Mouse (Mus musculus) myocyte (in vitro differentiated cells): ENCODE results near the gene Lat2.

Experiments used
- CEBPB ChIP-seq: IDR thresholded peaks from 2 replicates; pipeline ENCODE4 v1.6.1; 2011; ENCODE audit warnings: mild to moderate bottlenecking, moderate library complexity; ENCODE audit not compliant: poor library complexity, insufficient read depth, severe bottlenecking
- MAX ChIP-seq: IDR thresholded peaks from one replicate; pipeline ENCODE4 v1.6.1; 2011; ENCODE audit warnings: low read depth, mild to moderate bottlenecking, control low read depth
- TCF12 ChIP-seq: IDR thresholded peaks from one replicate; pipeline ENCODE4 v1.6.1; 2011; ENCODE audit warnings: mild to moderate bottlenecking, control low read depth; ENCODE audit not compliant: poor library complexity, insufficient read depth, severe bottlenecking

DNA sequence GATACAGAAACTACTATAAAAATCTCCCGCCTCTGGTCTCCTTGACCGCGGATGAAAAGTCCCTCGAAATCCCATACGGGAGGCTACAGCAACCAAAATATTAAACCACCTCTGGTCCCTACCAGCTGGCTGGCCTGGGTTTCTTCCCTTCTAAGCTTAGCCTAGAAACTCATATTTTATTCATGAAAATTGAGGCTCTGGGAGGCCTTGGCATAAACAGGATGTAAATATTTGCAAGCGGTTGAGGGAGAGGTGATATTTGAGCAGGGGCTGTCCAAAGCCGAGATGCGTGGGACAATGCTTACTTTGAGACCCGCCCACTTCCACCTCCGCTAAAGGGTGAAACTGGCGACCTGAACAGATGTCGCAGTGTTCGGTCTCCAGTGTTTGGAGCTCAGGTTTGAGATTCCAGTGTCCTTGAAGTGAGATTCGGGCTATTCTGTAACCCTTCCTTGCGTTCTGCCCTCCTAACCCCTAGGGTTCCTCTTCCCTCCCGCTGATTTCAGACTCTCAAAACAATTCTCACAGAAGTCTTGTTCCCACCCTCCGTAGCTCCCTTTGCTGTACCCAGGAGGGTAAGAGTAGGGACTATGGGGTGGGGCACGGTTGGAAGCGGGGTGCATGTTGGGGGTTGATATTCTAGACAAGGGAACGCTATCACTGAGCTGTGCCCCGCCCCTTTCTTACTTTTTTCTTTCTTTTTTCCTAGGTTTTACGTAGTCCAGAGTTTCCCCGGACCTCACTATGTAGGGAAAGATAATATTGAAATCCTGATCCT, 42.9 kb downstream of the Lat2 start:
- TF ChIP-seq MAX (no peak), CEBPB (no peak), TCF12 (no peak)
